Mouse (Mus musculus): ENCODE data around the gene Slc4a3. TPM values are rescaled to one million over a fixed set of nuclear protein-coding genes. Genes with fewer than 3 reads are reported as not detected.

Slc4a3 gene
- 13.3 and 15.7 TPM in 2 replicates for polyA plus RNA-seq (2014; fragmentation: Nextera tagmentation; extraction: Ambion mirVana)

- peak; percentile 82 for DNase-seq (ENCODE audit: low spot score)
- peak; percentile 82 for ATAC-seq (replicated peaks; ENCODE audit: low FRiP score)
- Histone ChIP-seq H3K4me1 (replicated peaks; ENCODE audit: control insufficient read depth, insufficient read depth, low read length) (peaks cover 5% of the 10 kb centered on the region; the same call in 1 of the 2 replicates), H3K36me3 (ENCODE audit: control insufficient read depth, insufficient read depth, low read length) (no peaks in the 10 kb centered on the region; the same call in 1 of the 2 replicates), H3K4me3 (ENCODE audit: low read depth, low read length) (peak within 1 kb of the TSS; percentile 69), H3K9me3 (ENCODE audit: control insufficient read depth, low read length) (no peaks in the 10 kb centered on the region), H3K4me2 (ENCODE audit: low read depth, low read length, severe bottlenecking) (peak within 1 kb of the TSS; percentile 81), H3K27ac (ENCODE audit: low read depth, low read length) (peak within 1 kb of the TSS; percentile 64; the same call in 1 of the 2 replicates), H3K27me3 (ENCODE audit: control insufficient read depth, insufficient read depth, low read length) (no peaks in the 10 kb centered on the region), H3K9ac (ENCODE audit: low read length) (peak within 1 kb of the TSS; percentile 93)
- 2% methylated on average over 47 of the region's 64 CpGs for WGBS
Measured at GRCm38 (mm10) chr1:75545965-75546956, at the start of gene Slc4a3. TSS of gene Slc4a3 (plus strand) at chr1:75546266.

GRCm38 (mm10) chr1:75498897-75499296, 47.2 kb upstream of the Slc4a3 start:
- ATAC-seq (replicated peaks; ENCODE audit: low FRiP score) = no peak
- DNase-seq (ENCODE audit: low spot score) = no peak
- H3K27me3 ChIP-seq (ENCODE audit: control insufficient read depth, insufficient read depth, low read length) = no peaks in the 10 kb centered on the region

GRCm38 (mm10) chr1:75499441-75499840, 46.6 kb upstream of the Slc4a3 start:
- WGBS = 83% methylated on average over 7 of the region's 7 CpGs
- H3K27me3 ChIP-seq (ENCODE audit: control insufficient read depth, insufficient read depth, low read length) = no peaks in the 10 kb centered on the region
- no peak overlapping the region for H3K9ac ChIP-seq (ENCODE audit: low read length)
- H3K27ac ChIP-seq (ENCODE audit: low read depth, low read length) = no peak overlapping the region
- H3K4me3 ChIP-seq (ENCODE audit: low read depth, low read length) = no peak overlapping the region
- peaks cover 8% of the 10 kb centered on the region for H3K36me3 ChIP-seq (ENCODE audit: control insufficient read depth, insufficient read depth, low read length)
- peak; percentile 39 for DNase-seq (ENCODE audit: low spot score)
- no peak for ATAC-seq (replicated peaks; ENCODE audit: low FRiP score)
- 0 out of 2 replicates have a peak, but pooled peaks cover 1% of the 10 kb centered on the region for H3K4me1 ChIP-seq (replicated peaks; ENCODE audit: control insufficient read depth, insufficient read depth, low read length)
- H3K4me2 ChIP-seq (ENCODE audit: low read depth, low read length, severe bottlenecking) = no peak overlapping the region
- no peaks in the 10 kb centered on the region for H3K9me3 ChIP-seq (ENCODE audit: control insufficient read depth, low read length)

More at GRCm38 (mm10) chr1:75498897-75499296, 47.2 kb upstream of the Slc4a3 start:
- Histone ChIP-seq H3K9ac (ENCODE audit: low read length) (no peak overlapping the region), H3K4me3 (ENCODE audit: low read depth, low read length) (no peak overlapping the region), H3K36me3 (ENCODE audit: control insufficient read depth, insufficient read depth, low read length) (peaks cover 8% of the 10 kb centered on the region), H3K27ac (ENCODE audit: low read depth, low read length) (no peak overlapping the region), H3K4me2 (ENCODE audit: low read depth, low read length, severe bottlenecking) (no peak overlapping the region), H3K9me3 (ENCODE audit: control insufficient read depth, low read length) (no peaks in the 10 kb centered on the region), H3K4me1 (replicated peaks; ENCODE audit: control insufficient read depth, insufficient read depth, low read length) (no peaks in the 10 kb centered on the region)
- WGBS = 89% methylated on average over 4 of the region's 4 CpGs

DNA sequence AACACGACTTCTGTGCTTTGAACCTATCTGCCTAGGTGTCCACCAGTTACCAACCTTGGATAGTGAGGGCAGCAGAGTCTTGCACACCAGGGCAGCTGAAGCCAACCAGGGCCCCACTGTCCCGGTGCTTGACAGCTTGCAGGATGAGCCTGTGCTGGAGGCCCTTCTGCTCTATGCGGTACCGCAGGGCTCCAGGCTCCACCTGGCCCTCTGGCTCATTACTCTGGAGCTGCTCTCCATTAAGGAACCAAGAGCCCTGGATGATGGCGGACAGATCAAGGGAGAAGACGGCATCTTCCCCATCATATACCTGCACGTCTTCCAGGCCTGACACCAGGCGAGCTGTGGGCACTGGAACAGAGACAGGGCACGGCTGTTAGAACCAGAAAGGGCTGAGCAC, 44.2 kb upstream of the Slc4a3 start:
- Histone ChIP-seq H3K4me3 (ENCODE audit: low read depth, low read length) (no peak overlapping the region), H3K36me3 (ENCODE audit: control insufficient read depth, insufficient read depth, low read length) (peaks cover 8% of the 10 kb centered on the region), H3K27me3 (ENCODE audit: control insufficient read depth, insufficient read depth, low read length) (no peaks in the 10 kb centered on the region), H3K9me3 (ENCODE audit: control insufficient read depth, low read length) (no peaks in the 10 kb centered on the region), H3K27ac (ENCODE audit: low read depth, low read length) (no peak overlapping the region), H3K9ac (ENCODE audit: low read length) (no peak overlapping the region), H3K4me1 (replicated peaks; ENCODE audit: control insufficient read depth, insufficient read depth, low read length) (peaks cover 5% of the 10 kb centered on the region; the same call in 1 of the 2 replicates), H3K4me2 (ENCODE audit: low read depth, low read length, severe bottlenecking) (no peak overlapping the region)
- DNase-seq (ENCODE audit: low spot score) (peak; percentile 38), ATAC-seq (replicated peaks; ENCODE audit: low FRiP score) (no peak)
- WGBS = 97% methylated on average over 9 of the region's 9 CpGs

GRCm38 (mm10) chr1:75502945-75503650, 43.0 kb upstream of the Slc4a3 start:
- H3K27ac ChIP-seq (ENCODE audit: low read depth, low read length) = no peak overlapping the region
- no peak overlapping the region for H3K4me2 ChIP-seq (ENCODE audit: low read depth, low read length, severe bottlenecking)
- H3K27me3 ChIP-seq (ENCODE audit: control insufficient read depth, insufficient read depth, low read length) = no peaks in the 10 kb centered on the region
- DNase-seq (ENCODE audit: low spot score) = peak; percentile 47
- no peaks in the 10 kb centered on the region for H3K9me3 ChIP-seq (ENCODE audit: control insufficient read depth, low read length)
- WGBS = 91% methylated on average over 23 of the region's 25 CpGs
- no peak overlapping the region for H3K9ac ChIP-seq (ENCODE audit: low read length)
- H3K4me1 ChIP-seq (replicated peaks; ENCODE audit: control insufficient read depth, insufficient read depth, low read length) = peaks cover 5% of the 10 kb centered on the region; the same call in 1 of the 2 replicates
- peaks cover 8% of the 10 kb centered on the region for H3K36me3 ChIP-seq (ENCODE audit: control insufficient read depth, insufficient read depth, low read length)
- no peak overlapping the region for H3K4me3 ChIP-seq (ENCODE audit: low read depth, low read length)
- no peak for ATAC-seq (replicated peaks; ENCODE audit: low FRiP score)

DNA sequence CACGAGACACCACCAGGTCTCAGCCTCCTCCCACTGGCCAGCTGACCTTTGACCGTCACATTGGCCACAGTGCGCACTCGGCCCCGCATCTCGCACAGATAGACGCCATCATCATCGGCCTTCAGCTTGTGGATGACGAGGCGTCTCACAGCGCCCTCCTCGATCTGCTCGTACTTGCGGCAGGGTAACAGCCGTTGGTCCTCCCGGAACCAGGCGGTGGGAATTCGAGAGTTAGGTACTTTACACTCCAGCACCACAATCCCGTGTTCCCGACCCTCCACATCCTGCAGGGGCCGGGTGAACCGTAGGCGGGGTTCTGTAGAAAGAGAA, 42.5 kb upstream of the Slc4a3 start:
- peaks cover 8% of the 10 kb centered on the region for H3K36me3 ChIP-seq (ENCODE audit: control insufficient read depth, insufficient read depth, low read length)
- H3K27ac ChIP-seq (ENCODE audit: low read depth, low read length) = no peak overlapping the region
- DNase-seq (ENCODE audit: low spot score) (no peak), ATAC-seq (replicated peaks; ENCODE audit: low FRiP score) (no peak)
- WGBS = 63% methylated on average over 23 of the region's 23 CpGs
- no peak overlapping the region for H3K4me2 ChIP-seq (ENCODE audit: low read depth, low read length, severe bottlenecking)
- peaks cover 5% of the 10 kb centered on the region; the same call in 1 of the 2 replicates for H3K4me1 ChIP-seq (replicated peaks; ENCODE audit: control insufficient read depth, insufficient read depth, low read length)
- no peak overlapping the region for H3K4me3 ChIP-seq (ENCODE audit: low read depth, low read length)
- no peaks in the 10 kb centered on the region for H3K27me3 ChIP-seq (ENCODE audit: control insufficient read depth, insufficient read depth, low read length)
- H3K9me3 ChIP-seq (ENCODE audit: control insufficient read depth, low read length) = no peaks in the 10 kb centered on the region
- H3K9ac ChIP-seq (ENCODE audit: low read length) = no peak overlapping the region

DNA sequence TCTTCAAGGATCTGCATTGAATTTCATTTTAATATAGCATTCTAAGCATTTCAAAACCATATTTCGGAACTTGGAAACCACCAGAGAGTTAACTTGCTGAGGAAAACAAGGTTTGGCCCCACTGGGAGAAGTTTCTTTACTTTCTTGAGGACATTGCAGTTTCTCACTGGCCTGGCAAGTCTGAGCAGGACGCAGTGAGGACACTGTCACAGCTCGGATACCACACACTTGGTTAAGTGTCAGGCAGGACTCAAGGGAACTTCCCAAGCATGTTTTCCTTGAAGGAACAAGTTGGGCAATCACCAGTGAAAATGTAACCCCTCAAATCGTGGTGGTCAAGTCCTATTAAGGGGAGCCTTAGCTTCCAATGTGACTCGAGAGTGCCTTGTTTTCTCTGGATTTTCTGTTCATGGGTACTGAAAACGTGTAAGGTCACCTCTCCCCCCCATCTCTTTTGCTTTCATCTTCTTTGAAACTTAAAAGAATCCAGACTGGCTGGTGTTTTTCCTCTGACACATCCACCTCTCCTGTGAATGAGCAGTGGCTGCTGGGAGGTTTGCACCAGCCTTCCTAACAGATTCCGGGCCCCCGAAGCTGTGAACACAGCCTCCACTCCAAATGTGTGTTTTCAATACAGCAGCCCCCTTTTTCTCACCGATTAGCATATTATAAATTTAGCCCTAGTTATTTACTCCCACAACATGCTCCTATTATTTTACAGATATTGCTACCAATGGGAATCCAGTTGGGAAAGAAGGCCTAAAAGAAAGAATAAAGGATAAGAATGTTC, 41.6 kb upstream of the Slc4a3 start:
- H3K27ac ChIP-seq (ENCODE audit: low read depth, low read length) = no peak overlapping the region
- H3K9me3 ChIP-seq (ENCODE audit: control insufficient read depth, low read length) = no peaks in the 10 kb centered on the region
- WGBS = 67% methylated on average over 9 of the region's 9 CpGs
- H3K27me3 ChIP-seq (ENCODE audit: control insufficient read depth, insufficient read depth, low read length) = no peaks in the 10 kb centered on the region
- DNase-seq (ENCODE audit: low spot score) = no peak
- ATAC-seq (replicated peaks; ENCODE audit: low FRiP score) = no peak
- peak overlapping the region; percentile 94 for H3K9ac ChIP-seq (ENCODE audit: low read length)
- peak overlapping the region; percentile 77 for H3K4me3 ChIP-seq (ENCODE audit: low read depth, low read length)
- H3K4me1 ChIP-seq (replicated peaks; ENCODE audit: control insufficient read depth, insufficient read depth, low read length) = peaks cover 5% of the 10 kb centered on the region; the same call in 1 of the 2 replicates
- peaks cover 8% of the 10 kb centered on the region for H3K36me3 ChIP-seq (ENCODE audit: control insufficient read depth, insufficient read depth, low read length)
- H3K4me2 ChIP-seq (ENCODE audit: low read depth, low read length, severe bottlenecking) = peak overlapping the region; percentile 96

Measured in forebrain, embryonic 11.5 days (tissue).